Mouse (Mus musculus): ENCODE data around the gene Gm8906.
"Not testable (repeated sequence)": the region's sequence is repeated elsewhere in the genome, so short reads cannot be mapped to it uniquely, and the experiment has no call there.

Gene Gm8906

DNA sequence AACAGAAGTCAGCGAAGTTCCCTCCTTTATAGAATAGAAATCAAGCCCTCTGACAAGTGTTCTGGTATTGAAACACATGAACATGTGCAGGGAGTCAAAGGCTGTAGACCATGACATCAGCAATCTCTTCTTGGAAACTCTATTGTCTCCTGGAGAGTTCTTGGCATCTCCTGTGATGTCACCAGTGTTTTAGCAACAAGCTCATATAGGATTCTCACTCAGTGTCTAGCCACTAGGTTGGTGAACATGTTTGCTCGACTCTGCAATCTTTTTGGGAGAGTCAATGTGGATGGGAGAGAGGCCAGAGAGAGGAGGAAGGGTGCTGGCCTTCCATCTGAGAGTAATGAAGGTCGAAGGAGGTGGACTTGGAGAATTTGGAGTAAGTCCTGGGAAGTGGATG, at the start of gene Gm8906:
Gene Gm8906 (plus strand): TSS at position 301 of the 400 bp plus-strand sequence.
- DNase-seq: not testable (repeated sequence)
